Mouse (Mus musculus): ENCODE data around the gene Pik3cd. TPM values are rescaled to one million over a fixed set of nuclear protein-coding genes. Genes with fewer than 3 reads are reported as not detected.
A peak's percentile ranks its signal among the peaks of the same experiment; 100 is the strongest.

Pik3cd gene
- polyA plus RNA-seq, 1 experiment, result 88.3 TPM

DNA sequence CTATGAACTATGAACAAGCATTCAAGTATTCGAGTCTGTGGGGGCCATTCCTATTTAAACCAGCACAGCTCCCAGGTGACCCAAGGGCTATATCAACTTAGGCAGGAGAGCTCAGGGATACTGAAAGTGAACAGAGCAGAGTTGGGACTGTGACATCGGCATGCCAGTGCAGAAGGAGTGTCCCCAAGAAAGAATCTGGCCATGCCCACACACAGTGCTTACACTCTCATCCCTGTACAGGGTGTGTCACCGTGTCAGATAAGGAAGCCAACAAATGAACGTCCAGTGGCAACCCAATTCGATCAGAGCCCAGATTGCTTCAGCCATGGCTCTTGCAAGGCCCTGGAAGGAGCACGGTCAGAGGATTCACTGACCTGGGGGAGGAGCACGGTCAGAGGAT lies 2.9 kb upstream of the Pik3cd start:
- no peak for TF ChIP-seq POLR2A (IDR thresholded peaks at IDR 0.05; ENCODE audit: borderline replicate concordance, control insufficient read depth, low read depth, low read length)
- no peak for TF ChIP-seq CTCF (IDR thresholded peaks at IDR 0.05; ENCODE audit: control insufficient read depth, insufficient read depth, low read length)
- Histone ChIP-seq H3K4me1 (ENCODE audit: control insufficient read depth, insufficient read depth, low read length) (peaks cover 13% of the 10 kb centered on the region), H3K4me3 (replicated peaks; ENCODE audit: control insufficient read depth, low read depth, low read length) (no peak overlapping the region), H3K27ac (ENCODE audit: control insufficient read depth, insufficient read depth, low read depth, low read length, poor library complexity) (peak overlapping the region; percentile 21)
- 24% methylated on average over 7 of the region's 7 CpGs for WGBS

DNA sequence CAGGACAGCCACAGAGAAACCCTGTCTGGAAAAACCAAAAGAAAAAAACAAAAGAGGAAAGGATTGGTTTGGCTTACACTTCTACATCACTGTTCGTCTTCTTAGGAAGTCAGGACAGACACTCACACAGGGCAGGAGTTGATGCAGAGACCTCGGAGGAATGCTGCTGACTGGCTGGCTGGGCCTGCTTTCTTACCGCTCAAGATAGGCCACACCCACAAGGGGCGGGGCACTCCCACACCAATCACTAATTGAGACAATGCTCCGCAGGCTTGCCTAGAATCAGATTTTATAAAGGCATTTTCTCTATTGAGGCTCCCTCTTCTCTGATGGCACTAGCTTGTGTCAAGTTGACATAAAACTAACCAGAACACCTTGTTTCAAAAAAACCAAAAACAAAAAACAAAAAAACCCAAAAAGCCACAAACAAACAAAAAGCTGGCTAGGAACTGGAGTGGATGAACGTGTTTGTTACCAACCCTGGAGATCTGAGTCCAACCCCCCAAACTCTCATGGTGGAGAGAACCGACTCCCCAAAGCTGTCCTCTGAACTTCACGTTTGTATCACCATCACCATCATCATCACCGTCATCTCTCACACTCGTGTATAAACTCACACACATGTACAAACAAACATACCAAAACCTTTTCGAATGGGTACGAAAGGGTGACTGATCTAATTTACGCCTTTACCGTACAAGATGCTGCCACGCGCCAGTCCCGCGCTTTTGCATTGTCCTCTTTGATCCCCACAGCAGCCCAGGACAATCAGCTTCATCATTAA lies 753 bp downstream of the Pik3cd start:
- Histone ChIP-seq H3K4me1 (ENCODE audit: control insufficient read depth, insufficient read depth, low read length) (peaks cover 16% of the 10 kb centered on the region), H3K4me3 (replicated peaks; ENCODE audit: control insufficient read depth, low read depth, low read length) (peak overlapping the region; percentile 62), H3K27ac (ENCODE audit: control insufficient read depth, insufficient read depth, low read depth, low read length, poor library complexity) (peak overlapping the region; percentile 95)
- WGBS, result 50% methylated on average over 18 of the region's 18 CpGs
- no peak for TF ChIP-seq CTCF (IDR thresholded peaks at IDR 0.05; ENCODE audit: control insufficient read depth, insufficient read depth, low read length)
- peak; percentile 62 for TF ChIP-seq POLR2A (IDR thresholded peaks at IDR 0.05; ENCODE audit: borderline replicate concordance, control insufficient read depth, low read depth, low read length)

GRCm38 (mm10) chr4:149699953-149700352 lies 2.4 kb downstream of the Pik3cd start:
- TF ChIP-seq POLR2A (IDR thresholded peaks at IDR 0.05; ENCODE audit: borderline replicate concordance, control insufficient read depth, low read depth, low read length) (no peak), CTCF (IDR thresholded peaks at IDR 0.05; ENCODE audit: control insufficient read depth, insufficient read depth, low read length) (no peak)
- WGBS, result 73% methylated on average over 4 of the region's 4 CpGs
- Histone ChIP-seq H3K4me1 (ENCODE audit: control insufficient read depth, insufficient read depth, low read length) (peaks cover 8% of the 10 kb centered on the region), H3K27ac (ENCODE audit: control insufficient read depth, insufficient read depth, low read depth, low read length, poor library complexity) (peak overlapping the region; percentile 28), H3K4me3 (replicated peaks; ENCODE audit: control insufficient read depth, low read depth, low read length) (peak overlapping the region; percentile 46)

DNA sequence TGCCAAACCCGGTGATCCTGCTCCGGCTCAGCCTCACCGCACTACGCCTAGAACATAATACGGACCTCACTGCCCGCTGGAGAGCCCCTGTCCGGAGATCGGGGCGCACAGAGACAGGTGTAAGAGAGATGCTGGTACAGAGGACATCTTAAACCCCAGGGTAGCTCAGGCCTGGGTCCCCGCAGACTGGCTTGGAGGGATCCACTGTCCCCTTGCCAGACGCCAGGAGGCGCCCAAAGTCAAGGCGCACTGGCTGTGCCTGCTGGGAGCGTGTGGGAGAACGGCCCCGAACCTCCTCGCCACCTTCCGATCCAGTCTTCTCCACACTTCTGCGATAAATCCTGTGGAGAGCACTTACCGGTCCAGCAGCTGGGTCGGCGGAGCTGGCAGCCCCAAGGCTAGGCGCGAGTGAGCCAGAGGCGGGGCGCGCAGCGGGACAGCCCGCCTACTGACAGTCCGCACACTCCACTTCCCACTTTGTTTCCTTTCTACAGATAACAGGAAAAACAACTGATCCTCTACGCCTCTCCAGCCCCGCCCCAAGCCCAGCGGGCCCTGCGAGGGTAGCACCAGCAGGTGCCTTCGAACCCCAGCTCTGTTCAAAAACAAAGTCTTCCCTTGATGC lies 4.1 kb downstream of the Pik3cd start:
- Histone ChIP-seq H3K27ac (ENCODE audit: control insufficient read depth, insufficient read depth, low read depth, low read length, poor library complexity) (peak overlapping the region; percentile 94), H3K4me3 (replicated peaks; ENCODE audit: control insufficient read depth, low read depth, low read length) (peak overlapping the region; percentile 95), H3K4me1 (ENCODE audit: control insufficient read depth, insufficient read depth, low read length) (peaks cover 6% of the 10 kb centered on the region)
- under 1% methylated on average over 35 of the region's 35 CpGs for WGBS
- peak; percentile 64 for TF ChIP-seq CTCF (IDR thresholded peaks at IDR 0.05; ENCODE audit: control insufficient read depth, insufficient read depth, low read length)
- peak; percentile 91; the same call in 1 of the 2 replicates for TF ChIP-seq POLR2A (IDR thresholded peaks at IDR 0.05; ENCODE audit: borderline replicate concordance, control insufficient read depth, low read depth, low read length)

- H3K4me1 ChIP-seq (ENCODE audit: control insufficient read depth, insufficient read depth, low read length), result peaks cover 3% of the 10 kb centered on the region
- under 1% methylated on average over 15 of the region's 15 CpGs for WGBS
- TF ChIP-seq CTCF (IDR thresholded peaks at IDR 0.05; ENCODE audit: control insufficient read depth, insufficient read depth, low read length) (no peak), POLR2A (IDR thresholded peaks at IDR 0.05; ENCODE audit: borderline replicate concordance, control insufficient read depth, low read depth, low read length) (no peak)
- H3K27ac ChIP-seq (ENCODE audit: control insufficient read depth, insufficient read depth, low read depth, low read length, poor library complexity), result peak overlapping the region; percentile 94
- peak overlapping the region; percentile 95 for H3K4me3 ChIP-seq (replicated peaks; ENCODE audit: control insufficient read depth, low read depth, low read length)
These were observed 4.7 kb downstream of the Pik3cd start for GRCm38 (mm10) chr4:149697506-149698196.

DNA sequence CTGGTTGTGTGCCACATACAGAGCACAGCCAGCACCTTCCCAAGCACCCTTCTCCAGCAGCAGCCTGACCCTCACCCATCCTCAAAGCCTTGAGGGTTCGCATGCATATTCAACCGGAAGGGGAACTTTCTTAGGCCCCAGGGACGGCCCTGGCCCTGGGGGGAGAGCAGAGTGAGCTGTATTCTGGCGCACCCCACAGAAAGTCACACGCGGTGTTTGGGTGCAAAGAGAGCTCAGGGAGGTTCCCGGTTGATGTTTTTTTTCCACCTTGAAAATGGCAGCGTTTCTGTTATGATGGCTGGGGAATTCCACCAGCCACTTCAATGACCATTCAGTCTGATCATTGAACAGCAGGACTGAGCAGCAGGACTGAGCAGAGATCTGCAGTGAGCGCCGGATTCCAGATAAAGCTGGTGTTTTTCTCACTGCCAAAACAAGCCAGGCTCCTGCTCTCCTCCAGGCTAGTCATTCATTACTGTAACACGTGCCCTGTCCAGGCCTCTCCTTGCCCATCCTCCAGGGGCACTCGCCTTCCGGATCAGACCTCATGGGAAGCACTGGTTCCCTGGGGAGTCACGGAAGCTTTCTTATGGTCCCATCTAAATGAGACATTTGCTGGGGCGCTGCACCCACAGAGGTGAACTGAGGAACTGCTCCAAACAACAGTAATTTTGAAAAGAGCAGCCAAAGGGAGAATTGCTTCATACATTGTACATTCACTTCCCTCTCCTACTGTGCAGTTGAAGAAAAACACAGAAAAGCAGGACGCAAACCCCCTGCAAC lies 6.0 kb downstream of the Pik3cd start:
- peak overlapping the region; percentile 92 for H3K27ac ChIP-seq (ENCODE audit: control insufficient read depth, insufficient read depth, low read depth, low read length, poor library complexity)
- WGBS, result 2% methylated on average over 16 of the region's 16 CpGs
- TF ChIP-seq POLR2A (IDR thresholded peaks at IDR 0.05; ENCODE audit: borderline replicate concordance, control insufficient read depth, low read depth, low read length) (no peak), CTCF (IDR thresholded peaks at IDR 0.05; ENCODE audit: control insufficient read depth, insufficient read depth, low read length) (0 out of 2 replicates have a peak, but pooled peaks have one; percentile 18)
- peaks cover 3% of the 10 kb centered on the region for H3K4me1 ChIP-seq (ENCODE audit: control insufficient read depth, insufficient read depth, low read length)
- H3K4me3 ChIP-seq (replicated peaks; ENCODE audit: control insufficient read depth, low read depth, low read length), result peak overlapping the region; percentile 80

DNA sequence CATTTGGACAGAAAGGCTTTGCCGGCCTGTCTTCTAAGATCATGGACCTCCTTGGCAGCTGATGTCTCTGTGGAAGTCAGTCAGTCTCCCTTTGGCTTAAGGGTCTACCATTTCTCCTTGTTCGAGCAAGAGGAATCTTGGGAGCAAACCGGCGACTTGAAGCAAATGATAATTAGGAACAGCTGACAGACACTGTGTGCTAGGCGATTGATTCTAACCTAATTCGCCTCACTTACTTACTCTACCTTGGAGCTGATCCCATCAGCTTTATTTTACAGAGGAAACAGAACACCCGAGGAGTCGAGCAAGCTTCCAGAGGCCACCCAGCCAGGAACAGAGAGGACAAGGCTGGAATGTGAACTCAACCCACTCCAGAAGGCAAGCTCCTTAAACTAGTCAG lies 11.0 kb downstream of the Pik3cd start:
- Histone ChIP-seq H3K27ac (ENCODE audit: control insufficient read depth, insufficient read depth, low read depth, low read length, poor library complexity) (no peak overlapping the region), H3K4me3 (replicated peaks; ENCODE audit: control insufficient read depth, low read depth, low read length) (no peak overlapping the region), H3K4me1 (ENCODE audit: control insufficient read depth, insufficient read depth, low read length) (no peaks in the 10 kb centered on the region; the same call in 1 of the 2 replicates)
- WGBS, result 77% methylated on average over 8 of the region's 8 CpGs
- TF ChIP-seq CTCF (IDR thresholded peaks at IDR 0.05; ENCODE audit: control insufficient read depth, insufficient read depth, low read length) (no peak), POLR2A (IDR thresholded peaks at IDR 0.05; ENCODE audit: borderline replicate concordance, control insufficient read depth, low read depth, low read length) (no peak)
